Mouse (Mus musculus) kidney, adult 2 months (tissue): ENCODE results near the gene Trip4.

Source experiments
- CTCF ChIP-seq: fragments of 200-500 bp; conservative IDR thresholded peaks from 2 replicates; pipeline ENCODE4 v1.5.1; 2011; ENCODE audit warnings: low read depth, mild to moderate bottlenecking, control low read depth, low read length, moderate library complexity, mixed read lengths; ENCODE audit not compliant: insufficient read depth, insufficient read length
- POLR2A ChIP-seq: fragments of 200-500 bp; IDR thresholded peaks from one replicate; pipeline ENCODE4 v1.6.1; 2011; ENCODE audit warnings: low read depth, low read length, control low read depth

DNA sequence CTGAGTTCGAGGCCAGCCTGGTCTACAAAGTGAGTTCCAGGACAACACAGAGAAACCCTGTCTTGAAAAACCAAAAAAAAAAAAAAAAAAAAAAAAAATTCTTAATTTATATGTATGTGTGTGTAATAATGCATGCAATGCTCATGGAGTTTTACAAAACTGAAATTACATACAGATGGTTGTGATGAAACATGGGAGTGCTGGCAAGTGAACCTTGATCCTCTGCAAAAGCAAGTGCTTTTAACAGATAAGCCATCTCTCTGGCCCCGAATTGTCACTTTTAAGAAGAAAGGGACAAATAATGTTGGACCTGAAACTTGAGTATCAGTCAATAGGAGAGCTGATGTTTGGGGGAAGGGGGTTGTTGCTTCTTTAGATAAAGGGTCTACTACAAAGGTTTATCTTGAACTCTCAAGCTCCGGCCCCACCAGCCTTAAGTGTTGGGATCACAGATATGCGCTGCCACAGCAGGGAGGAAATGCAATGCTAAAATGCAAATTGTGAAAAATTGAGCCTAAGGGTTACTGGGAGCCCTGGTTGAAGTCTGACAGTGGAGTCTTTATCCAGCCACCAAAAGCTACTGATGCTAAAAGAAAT, 122.7 kb downstream of the Trip4 start:
- no peak for TF ChIP-seq CTCF
- no peak for TF ChIP-seq POLR2A
